Mouse (Mus musculus): ENCODE results near the gene Npas2.

DNA sequence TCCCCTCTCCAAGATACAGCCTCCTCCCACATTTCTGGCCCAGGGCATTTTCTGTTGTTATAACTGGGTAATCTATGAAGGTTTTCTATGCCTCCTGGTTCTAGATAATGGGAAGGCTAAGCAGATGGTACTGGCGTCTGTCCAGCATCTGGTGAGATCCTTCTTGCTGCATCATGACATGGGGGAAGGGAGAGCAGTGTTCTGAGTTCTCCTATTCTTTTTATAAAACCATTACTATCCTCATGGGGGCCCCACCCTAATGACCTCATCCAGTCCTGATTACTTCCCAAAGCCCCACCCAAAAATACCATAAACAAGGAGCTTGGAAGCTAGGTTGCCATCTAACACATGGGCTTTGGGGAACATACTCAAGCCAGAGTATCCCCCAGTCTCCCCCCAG lies 155.5 kb downstream of the Npas2 start:
- TF ChIP-seq CTCF (IDR thresholded peaks at IDR 0.05) = no peak
- no peak for TF ChIP-seq EP300 (IDR thresholded peaks at IDR 0.05; ENCODE audit: insufficient read depth, low read depth, low read length)
- TF ChIP-seq POLR2A (IDR thresholded peaks at IDR 0.05; ENCODE audit: insufficient read depth, low read depth, low read length) = no peak

Measured in heart, adult 2 months (tissue).